Mouse (Mus musculus) liver, embryonic 15.5 days (tissue): ENCODE measurements around the gene Susd5. TPM values are rescaled to one million over a fixed set of nuclear protein-coding genes. Genes with fewer than 3 reads are reported as not detected.

Experiments
- ATAC-seq: fragments of 200-750 bp; cut with Nextera tagmentation; 2 replicates; pipeline ENCODE4 v1.8.0; 2017; ENCODE audit warnings: moderate number of reproducible peaks, mild to moderate bottlenecking, moderate library complexity; ENCODE audit not compliant: insufficient read depth
- H3K27ac ChIP-seq: fragments of 300-500 bp; sonication (generic); replicated peaks from 2 replicates; pipeline ENCODE4 v1.5.1; 2015; ENCODE audit warnings: mild to moderate bottlenecking, inconsistent platforms
- H3K27me3 ChIP-seq: fragments of 300-500 bp; sonication (generic); 2 replicates; pipeline ENCODE4 v1.6.1; 2015; ENCODE audit warnings: mild to moderate bottlenecking, inconsistent platforms
- H3K36me3 ChIP-seq: fragments of 300-500 bp; sonication (generic); replicated peaks from 2 replicates; pipeline ENCODE4 v1.6.1; 2015; ENCODE audit warnings: moderate library complexity, mild to moderate bottlenecking, inconsistent platforms
- H3K4me1 ChIP-seq: fragments of 300-500 bp; sonication (generic); replicated peaks from 2 replicates; pipeline ENCODE4 v1.6.1; 2015; ENCODE audit warnings: inconsistent platforms
- H3K4me2 ChIP-seq: fragments of 300-500 bp; sonication (generic); 2 replicates; pipeline ENCODE4 v1.6.1; 2015; ENCODE audit warnings: moderate library complexity, mild to moderate bottlenecking, inconsistent platforms
- H3K4me3 ChIP-seq: fragments of 300-500 bp; sonication (generic); replicated peaks from 2 replicates; pipeline ENCODE4 v1.5.1; 2015; ENCODE audit warnings: mild to moderate bottlenecking, inconsistent platforms
- H3K9ac ChIP-seq: fragments of 300-500 bp; sonication (generic); 2 replicates; pipeline ENCODE4 v1.6.1; 2015; ENCODE audit warnings: moderate library complexity, mild to moderate bottlenecking, inconsistent platforms
- H3K9me3 ChIP-seq: fragments of 300-500 bp; sonication (generic); replicated peaks from 2 replicates; pipeline ENCODE4 v1.6.1; 2016; ENCODE audit warnings: inconsistent platforms
- WGBS: fragments of 180-500 bp; shearing (Covaris S2); methylation state at CpG from one replicate; pipeline ENCODE4 v1.1.7; 2015; ENCODE audit warnings: mixed read lengths; ENCODE audit not compliant: insufficient replicate concordance; 5-methylcytosine and 5-hydroxymethylcytosine counted together
- polyA plus RNA-seq: library from polyadenylated mRNA; unstranded; fragments of >200 nt; fragmentation: Nextera tagmentation; extraction: Ambion mirVana; gene quantifications from 2 replicates; pipeline ENCODE4 v1.2.1, GENCODE M21; 2015

The Susd5 gene
- 0.05 TPM in 1 of 2 replicates, not detected in the other for polyA plus RNA-seq

- Histone ChIP-seq H3K27me3 (peaks cover 44% of the 10 kb centered on the region), H3K27ac (no peak within 1 kb of the TSS), H3K9me3 (no peaks in the 10 kb centered on the region), H3K4me3 (0 out of 2 replicates have a peak within 1 kb of the TSS, but pooled peaks have one; percentile 7), H3K4me2 (peak within 1 kb of the TSS; percentile 29; the same call in 1 of the 2 replicates), H3K9ac (no peak within 1 kb of the TSS), H3K36me3 (no peaks in the 10 kb centered on the region), H3K4me1 (no peaks in the 10 kb centered on the region)
- 2% methylated on average over 60 of the region's 60 CpGs for WGBS
- no peak for ATAC-seq
These were observed at the start of gene Susd5 for GRCm38 (mm10) chr9:114057090-114057796. Susd5 (plus strand) TSS chr9:114057140.

- no peak for ATAC-seq
- Histone ChIP-seq H3K27ac (no peak overlapping the region), H3K4me2 (no peak overlapping the region), H3K36me3 (no peaks in the 10 kb centered on the region), H3K9ac (no peak overlapping the region), H3K27me3 (no peaks in the 10 kb centered on the region), H3K4me1 (0 out of 2 replicates have a peak, but pooled peaks cover 2% of the 10 kb centered on the region), H3K4me3 (no peak overlapping the region), H3K9me3 (no peaks in the 10 kb centered on the region; the same call in 1 of the 2 replicates)
- WGBS: 70% methylated on average over 9 of the region's 9 CpGs
These were observed 49.0 kb upstream of the Susd5 start for GRCm38 (mm10) chr9:114007850-114008350.

- peaks cover 2% of the 10 kb centered on the region; the same call in 1 of the 2 replicates for H3K4me1 ChIP-seq
- H3K27me3 ChIP-seq: no peaks in the 10 kb centered on the region
- no peak overlapping the region for H3K27ac ChIP-seq
- no peak overlapping the region for H3K4me3 ChIP-seq
- H3K9me3 ChIP-seq: no peaks in the 10 kb centered on the region; the same call in 1 of the 2 replicates
- H3K4me2 ChIP-seq: no peak overlapping the region
- ATAC-seq: no peak
- H3K36me3 ChIP-seq: no peaks in the 10 kb centered on the region
- H3K9ac ChIP-seq: no peak overlapping the region
- WGBS: 48% methylated on average over 5 of the region's 5 CpGs
These were observed 47.4 kb upstream of the Susd5 start for GRCm38 (mm10) chr9:114009526-114009925.

GRCm38 (mm10) chr9:114011203-114011602, 45.7 kb upstream of the Susd5 start:
- Histone ChIP-seq H3K27me3 (no peaks in the 10 kb centered on the region), H3K9me3 (no peaks in the 10 kb centered on the region; the same call in 1 of the 2 replicates), H3K36me3 (no peaks in the 10 kb centered on the region), H3K4me3 (no peak overlapping the region), H3K4me2 (no peak overlapping the region), H3K27ac (no peak overlapping the region), H3K9ac (no peak overlapping the region), H3K4me1 (peaks cover 2% of the 10 kb centered on the region; the same call in 1 of the 2 replicates)
- no peak for ATAC-seq
- 68% methylated on average over 18 of the region's 18 CpGs for WGBS

GRCm38 (mm10) chr9:114014034-114014433, 42.9 kb upstream of the Susd5 start:
- no peak for ATAC-seq
- Histone ChIP-seq H3K4me3 (no peak overlapping the region), H3K4me2 (no peak overlapping the region), H3K36me3 (no peaks in the 10 kb centered on the region), H3K9me3 (no peaks in the 10 kb centered on the region; the same call in 1 of the 2 replicates), H3K9ac (no peak overlapping the region), H3K4me1 (peaks cover 2% of the 10 kb centered on the region; the same call in 1 of the 2 replicates), H3K27me3 (no peaks in the 10 kb centered on the region), H3K27ac (no peak overlapping the region)
- WGBS: 8% methylated on average over 1 of the region's 1 CpGs

GRCm38 (mm10) chr9:114015724-114016123, 41.2 kb upstream of the Susd5 start:
- no peak overlapping the region for H3K27ac ChIP-seq
- no peaks in the 10 kb centered on the region for H3K27me3 ChIP-seq
- no peak overlapping the region for H3K9ac ChIP-seq
- no peaks in the 10 kb centered on the region; the same call in 1 of the 2 replicates for H3K9me3 ChIP-seq
- no peaks in the 10 kb centered on the region for H3K36me3 ChIP-seq
- H3K4me1 ChIP-seq: peaks cover 2% of the 10 kb centered on the region; the same call in 1 of the 2 replicates
- H3K4me3 ChIP-seq: no peak overlapping the region
- ATAC-seq: no peak
- H3K4me2 ChIP-seq: no peak overlapping the region
- 78% methylated on average over 4 of the region's 4 CpGs for WGBS

GRCm38 (mm10) chr9:114016402-114016801, 40.5 kb upstream of the Susd5 start:
- no peaks in the 10 kb centered on the region for H3K36me3 ChIP-seq
- H3K9ac ChIP-seq: no peak overlapping the region
- WGBS: 22% methylated on average over 4 of the region's 4 CpGs
- H3K9me3 ChIP-seq: no peaks in the 10 kb centered on the region
- H3K27ac ChIP-seq: no peak overlapping the region
- H3K27me3 ChIP-seq: no peaks in the 10 kb centered on the region
- no peak for ATAC-seq
- H3K4me1 ChIP-seq: no peaks in the 10 kb centered on the region; the same call in 1 of the 2 replicates
- H3K4me2 ChIP-seq: no peak overlapping the region
- H3K4me3 ChIP-seq: no peak overlapping the region

GRCm38 (mm10) chr9:114019012-114019762, 37.8 kb upstream of the Susd5 start:
- H3K4me2 ChIP-seq: no peak overlapping the region
- 45% methylated on average over 7 of the region's 7 CpGs for WGBS
- no peaks in the 10 kb centered on the region; the same call in 1 of the 2 replicates for H3K4me1 ChIP-seq
- H3K36me3 ChIP-seq: no peaks in the 10 kb centered on the region
- no peak overlapping the region for H3K9ac ChIP-seq
- ATAC-seq: no peak
- no peaks in the 10 kb centered on the region for H3K27me3 ChIP-seq
- no peaks in the 10 kb centered on the region for H3K9me3 ChIP-seq
- no peak overlapping the region for H3K4me3 ChIP-seq
- H3K27ac ChIP-seq: no peak overlapping the region

- peaks cover 24% of the 10 kb centered on the region for H3K27me3 ChIP-seq
- 34% methylated on average over 4 of the region's 4 CpGs for WGBS
- no peak overlapping the region for H3K27ac ChIP-seq
- no peak overlapping the region for H3K9ac ChIP-seq
- H3K36me3 ChIP-seq: no peaks in the 10 kb centered on the region
- no peak overlapping the region for H3K4me3 ChIP-seq
- H3K9me3 ChIP-seq: no peaks in the 10 kb centered on the region
- ATAC-seq: no peak
- H3K4me2 ChIP-seq: no peak overlapping the region
- peaks cover 11% of the 10 kb centered on the region for H3K4me1 ChIP-seq
These were observed 34.8 kb upstream of the Susd5 start for GRCm38 (mm10) chr9:114022141-114022540.

GRCm38 (mm10) chr9:114025182-114025581, 31.8 kb upstream of the Susd5 start:
- peaks cover 28% of the 10 kb centered on the region for H3K27me3 ChIP-seq
- WGBS: 36% methylated on average over 9 of the region's 9 CpGs
- no peak overlapping the region for H3K27ac ChIP-seq
- no peak overlapping the region for H3K9ac ChIP-seq
- H3K9me3 ChIP-seq: no peaks in the 10 kb centered on the region
- ATAC-seq: no peak
- H3K36me3 ChIP-seq: no peaks in the 10 kb centered on the region
- no peak overlapping the region for H3K4me3 ChIP-seq
- no peak overlapping the region for H3K4me2 ChIP-seq
- H3K4me1 ChIP-seq: peaks cover 11% of the 10 kb centered on the region

- no peak for ATAC-seq
- Histone ChIP-seq H3K36me3 (no peaks in the 10 kb centered on the region), H3K4me2 (peak overlapping the region; percentile 89), H3K4me3 (peak overlapping the region; percentile 61), H3K27me3 (peaks cover 28% of the 10 kb centered on the region), H3K27ac (no peak overlapping the region), H3K9ac (no peak overlapping the region), H3K9me3 (no peaks in the 10 kb centered on the region), H3K4me1 (peaks cover 11% of the 10 kb centered on the region)
- WGBS: 13% methylated on average over 8 of the region's 8 CpGs
These were observed 31.1 kb upstream of the Susd5 start for GRCm38 (mm10) chr9:114025846-114026245.
